Mouse (Mus musculus) gastrocnemius, postnatal 25 days (tissue): ENCODE data around the gene Ccdc87. TPM values are rescaled to one million over a fixed set of nuclear protein-coding genes. Genes with fewer than 3 reads are reported as not detected.

Source experiments
- total RNA-seq, 2 experiments: library from RNA; stranded (reverse); gene quantifications; 1 replicate in 1 of 2; 2 replicates in 1 of 2; pipeline ENCODE4 v1.2.3; 2021

Ccdc87 gene
- total RNA-seq, 2 experiments from 2014 or later, result not detected

Other genes starting within 250 kb of the Ccdc87 start
- gene Lrfn4, start 223.7 kb upstream of the Ccdc87 start, total RNA-seq, result 1 to 10 TPM; 1.4 to 1.5 TPM
- gene Rce1, start 213.7 kb upstream of the Ccdc87 start, total RNA-seq, result 1 to 10 TPM; 3.9 to 6.5 TPM
- gene Gm960, start 140.7 kb upstream of the Ccdc87 start, total RNA-seq, result not detected
- under 1 TPM; 0.08 to 0.31 TPM for gene Sptbn2, start 128.2 kb upstream of the Ccdc87 start, total RNA-seq
- gene Rbm4b, start 82.9 kb upstream of the Ccdc87 start, total RNA-seq, result 1 to 10 TPM; 1.9 to 2.1 TPM
- gene Rbm4, start 45.5 kb upstream of the Ccdc87 start, total RNA-seq, result 10 to 100 TPM; 27.9 to 31.1 TPM
- gene Gm21992, start 27.8 kb upstream of the Ccdc87 start, total RNA-seq, result 1 to 10 TPM; 8.9 to 9.4 TPM
- 10 to 100 TPM; 11.1 to 11.2 TPM for gene Rbm14, start 27.7 kb upstream of the Ccdc87 start, total RNA-seq
- 10 to 100 TPM; 26.3 to 27.1 TPM for gene Ccs, start within 50 bp of the Ccdc87 start, total RNA-seq
- gene Ctsf, start 15.8 kb downstream of the Ccdc87 start, total RNA-seq, result 10 to 100 TPM; 28.4 to 41.6 TPM
- gene Actn3, start 38.5 kb downstream of the Ccdc87 start, total RNA-seq, result 1,000 to 10,000 TPM; 7,181 to 7,860 TPM
- gene Zdhhc24, start 39.3 kb downstream of the Ccdc87 start, total RNA-seq, result 1 to 10 TPM; 2.4 to 2.8 TPM
- gene Bbs1, start 67.3 kb downstream of the Ccdc87 start, total RNA-seq, result 1 to 10 TPM; 1.6 to 2.6 TPM
- 10 to 100 TPM; 15.6 to 23.4 TPM for gene Dpp3, start 88.9 kb downstream of the Ccdc87 start, total RNA-seq
- gene Peli3, start 103.8 kb downstream of the Ccdc87 start, total RNA-seq, result 1 to 10 TPM in 1 of 2 experiments, under 1 TPM in 1; 0.87 to 1.2 TPM
- gene Mrpl11, start 122.8 kb downstream of the Ccdc87 start, total RNA-seq, result 10 to 100 TPM; 57.6 to 59.6 TPM
- not detected for gene Npas4, start 150.9 kb downstream of the Ccdc87 start, total RNA-seq
- 10 to 100 TPM in 1 of 2 experiments, 1 to 10 TPM in 1; 7.9 to 11.6 TPM for gene Slc29a2, start 184.5 kb downstream of the Ccdc87 start, total RNA-seq
- gene B4gat1, start 199.5 kb downstream of the Ccdc87 start, total RNA-seq, result 10 to 100 TPM; 17.9 to 20.1 TPM
- gene AC124502.3, start 199.5 kb downstream of the Ccdc87 start, total RNA-seq, result 1 to 10 TPM in 1 of 2 experiments, under 1 TPM in 1; 0.26 to 1.4 TPM
- gene Brms1, start 202.0 kb downstream of the Ccdc87 start, total RNA-seq, result 10 to 100 TPM; 11.6 to 12.6 TPM
- gene Rin1, start 211.1 kb downstream of the Ccdc87 start, total RNA-seq, result 1 to 10 TPM; 1.3 to 2.1 TPM
- 10 to 100 TPM; 13.8 to 23.3 TPM for gene Cd248, start 228.7 kb downstream of the Ccdc87 start, total RNA-seq
- not detected for gene Tmem151a, start 246.2 kb downstream of the Ccdc87 start, total RNA-seq
- 10 to 100 TPM; 38.1 to 47.5 TPM for gene Yif1a, start 249.2 kb downstream of the Ccdc87 start, total RNA-seq